Mouse (Mus musculus) limb, embryonic 14.5 days (tissue): ENCODE measurements around the gene Fam50b. TPM values are rescaled to one million over a fixed set of nuclear protein-coding genes. Genes with fewer than 3 reads are reported as not detected.

ENCODE experiments used
- ATAC-seq: fragments of 200-750 bp; cut with Nextera tagmentation; 2 replicates; pipeline ENCODE4 v1.8.0; 2017; ENCODE audit warnings: low read depth, moderate number of reproducible peaks, moderate TSS enrichment; ENCODE audit not compliant: low FRiP score
- DNase-seq: peaks from one replicate; pipeline ENCODE4 v3.0.0-alpha.2; 2015; ENCODE audit warnings: low spot score
- H3K27ac ChIP-seq: fragments of 300-500 bp; sonication (generic); replicated peaks from 2 replicates; pipeline ENCODE4 v1.5.1; 2014; ENCODE audit warnings: low read depth, mild to moderate bottlenecking, low read length, moderate library complexity, mixed read lengths
- H3K27me3 ChIP-seq: fragments of 300-500 bp; sonication (generic); 2 replicates; pipeline ENCODE4 v1.6.1; 2014; ENCODE audit warnings: low read length, mixed read lengths; ENCODE audit not compliant: control insufficient read depth, insufficient read depth
- H3K36me3 ChIP-seq: fragments of 300-500 bp; sonication (generic); 2 replicates; pipeline ENCODE4 v1.6.1; 2014; ENCODE audit warnings: mild to moderate bottlenecking, low read length, moderate library complexity, mixed read lengths; ENCODE audit not compliant: control insufficient read depth, insufficient read depth
- H3K4me1 ChIP-seq: fragments of 300-500 bp; sonication (generic); 2 replicates; pipeline ENCODE4 v1.6.1; 2014; ENCODE audit warnings: antibody characterized with exemption, low read length, mixed read lengths; ENCODE audit not compliant: control insufficient read depth, insufficient read depth
- H3K4me2 ChIP-seq: fragments of 300-500 bp; sonication (generic); replicated peaks from 2 replicates; pipeline ENCODE4 v1.6.1; 2014; ENCODE audit warnings: low read depth, mild to moderate bottlenecking, low read length, moderate library complexity; ENCODE audit not compliant: severe bottlenecking
- H3K4me3 ChIP-seq: fragments of 300-500 bp; sonication (generic); replicated peaks from 2 replicates; pipeline ENCODE4 v1.5.1; 2014; ENCODE audit warnings: low read length
- H3K9ac ChIP-seq: fragments of 300-500 bp; sonication (generic); 2 replicates; pipeline ENCODE4 v1.6.1; 2014; ENCODE audit warnings: mild to moderate bottlenecking, low read depth, low read length, moderate library complexity; ENCODE audit not compliant: severe bottlenecking
- H3K9me3 ChIP-seq: fragments of 300-500 bp; sonication (generic); 2 replicates; pipeline ENCODE4 v1.6.1; 2016; ENCODE audit warnings: low read length; ENCODE audit not compliant: control insufficient read depth
- POLR2A ChIP-seq: fragments of 200-500 bp; IDR thresholded peaks from 2 replicates; pipeline ENCODE4 v1.8.0; 2012; ENCODE audit warnings: inconsistent platforms, mild to moderate bottlenecking, moderate library complexity, borderline replicate concordance; ENCODE audit not compliant: insufficient read depth, insufficient read length; ENCODE audit errors: extremely low read depth
- WGBS: fragments of 180-500 bp; shearing (Covaris S2); extraction: QIAGEN DNeasy Blood & Tissue Kit; methylation state at CpG from one replicate; pipeline ENCODE4 v1.1.7; 2014; 5-methylcytosine and 5-hydroxymethylcytosine counted together
- polyA plus RNA-seq, 2 experiments: library from polyadenylated mRNA; depleted of rRNA in 1 of 2; stranded (reverse) in 1 of 2; unstranded in 1 of 2; fragments of >200 nt; fragmentation: Nextera tagmentation in 1 of 2; extraction: Ambion mirVana in 1 of 2; gene quantifications; 2 replicates each; pipeline versions ENCODE4 v1.2.1 to v1.2.3; 2012 to 2014

The Fam50b gene
- polyA plus RNA-seq, 2 experiments = not detected

- ATAC-seq (no peak), DNase-seq (no peak)
- Histone ChIP-seq H3K27ac (no peak overlapping the region), H3K4me2 (no peak overlapping the region), H3K4me3 (no peak overlapping the region), H3K9ac (no peak overlapping the region), H3K4me1 (no peaks in the 10 kb centered on the region), H3K36me3 (no peaks in the 10 kb centered on the region), H3K27me3 (no peaks in the 10 kb centered on the region), H3K9me3 (no peaks in the 10 kb centered on the region)
- WGBS = 51% methylated on average over 2 of the region's 2 CpGs
- TF ChIP-seq POLR2A = no peak
Measured at GRCm38 (mm10) chr13:34700091-34700490, 34.6 kb upstream of the Fam50b start.

GRCm38 (mm10) chr13:34700630-34701029 lies 34.0 kb upstream of the Fam50b start:
- no peak overlapping the region for H3K9ac ChIP-seq
- no peaks in the 10 kb centered on the region for H3K27me3 ChIP-seq
- TF ChIP-seq POLR2A = no peak
- H3K27ac ChIP-seq = no peak overlapping the region
- H3K4me3 ChIP-seq = no peak overlapping the region
- H3K4me2 ChIP-seq = no peak overlapping the region
- 87% methylated on average over 1 of the region's 1 CpGs for WGBS
- ATAC-seq (no peak), DNase-seq (no peak)
- no peaks in the 10 kb centered on the region for H3K4me1 ChIP-seq
- no peaks in the 10 kb centered on the region for H3K9me3 ChIP-seq
- H3K36me3 ChIP-seq = no peaks in the 10 kb centered on the region

GRCm38 (mm10) chr13:34703301-34703700 lies 31.3 kb upstream of the Fam50b start:
- Histone ChIP-seq H3K9ac (no peak overlapping the region), H3K27me3 (no peaks in the 10 kb centered on the region), H3K4me3 (no peak overlapping the region), H3K4me1 (no peaks in the 10 kb centered on the region), H3K9me3 (no peaks in the 10 kb centered on the region), H3K36me3 (no peaks in the 10 kb centered on the region), H3K27ac (no peak overlapping the region), H3K4me2 (no peak overlapping the region)
- 72% methylated on average over 2 of the region's 2 CpGs for WGBS
- TF ChIP-seq POLR2A = no peak
- ATAC-seq (no peak), DNase-seq (no peak)

- Histone ChIP-seq H3K27me3 (no peaks in the 10 kb centered on the region), H3K27ac (no peak overlapping the region), H3K4me1 (no peaks in the 10 kb centered on the region), H3K9ac (no peak overlapping the region), H3K4me3 (no peak overlapping the region), H3K9me3 (no peaks in the 10 kb centered on the region), H3K36me3 (no peaks in the 10 kb centered on the region), H3K4me2 (no peak overlapping the region)
- WGBS = 74% methylated on average over 1 of the region's 1 CpGs
- DNase-seq (no peak), ATAC-seq (no peak)
- no peak for TF ChIP-seq POLR2A
Measured at GRCm38 (mm10) chr13:34703795-34704194, 30.9 kb upstream of the Fam50b start.

- WGBS = 85% methylated on average over 3 of the region's 3 CpGs
- no peak for ATAC-seq
Measured at GRCm38 (mm10) chr13:34704835-34705234, 29.8 kb upstream of the Fam50b start.

GRCm38 (mm10) chr13:34708955-34709354 lies 25.7 kb upstream of the Fam50b start:
- Histone ChIP-seq H3K27ac (peak overlapping the region; percentile 30; the same call in 1 of the 2 replicates), H3K27me3 (no peaks in the 10 kb centered on the region), H3K4me3 (no peak overlapping the region), H3K9me3 (no peaks in the 10 kb centered on the region), H3K36me3 (no peaks in the 10 kb centered on the region), H3K4me1 (peaks cover 6% of the 10 kb centered on the region; the same call in 1 of the 2 replicates), H3K4me2 (no peak overlapping the region), H3K9ac (no peak overlapping the region)
- WGBS = 25% methylated on average over 3 of the region's 3 CpGs
- DNase-seq (peak; percentile 89), ATAC-seq (peak; percentile 83)
- no peak for TF ChIP-seq POLR2A

More at GRCm38 (mm10) chr13:34704835-34705234, 29.8 kb upstream of the Fam50b start:
- no peaks in the 10 kb centered on the region for H3K9me3 ChIP-seq
- H3K4me1 ChIP-seq = peaks cover 6% of the 10 kb centered on the region; the same call in 1 of the 2 replicates
- TF ChIP-seq POLR2A = no peak
- H3K9ac ChIP-seq = no peak overlapping the region
- H3K36me3 ChIP-seq = no peaks in the 10 kb centered on the region
- DNase-seq = no peak
- no peak overlapping the region for H3K4me3 ChIP-seq
- H3K27ac ChIP-seq = no peak overlapping the region
- H3K4me2 ChIP-seq = no peak overlapping the region
- no peaks in the 10 kb centered on the region for H3K27me3 ChIP-seq
